Mouse (Mus musculus) thymus, adult 2 months (tissue): ENCODE results near the gene Itgb1bp1. TPM values are rescaled to one million over a fixed set of nuclear protein-coding genes. Genes with fewer than 3 reads are reported as not detected.
A peak's percentile ranks its signal among the peaks of the same experiment; 100 is the strongest.

Source experiments
- DNase-seq: peaks from one replicate; pipeline ENCODE4 v3.0.0; 2021
- H3K27ac ChIP-seq: fragments of 200-500 bp; 2 replicates; pipeline ENCODE4 v1.5.1; 2012; ENCODE audit warnings: low read length, control low read depth; ENCODE audit not compliant: control insufficient read depth, insufficient read depth
- H3K27me3 ChIP-seq: fragments of 200-500 bp; 2 replicates; pipeline ENCODE4 v1.6.1; 2012; ENCODE audit warnings: mild to moderate bottlenecking, low read length, moderate library complexity, mixed read lengths; ENCODE audit not compliant: control insufficient read depth, insufficient read depth
- H3K36me3 ChIP-seq: fragments of 200-500 bp; 2 replicates; pipeline ENCODE4 v1.6.1; 2012; ENCODE audit warnings: mild to moderate bottlenecking, low read length, moderate library complexity; ENCODE audit not compliant: control insufficient read depth, insufficient read depth
- H3K4me1 ChIP-seq: fragments of 200-500 bp; replicated peaks from 2 replicates; pipeline ENCODE4 v1.6.1; 2012; ENCODE audit warnings: low read length; ENCODE audit not compliant: control insufficient read depth, insufficient read depth
- H3K4me3 ChIP-seq: fragments of 200-500 bp; 2 replicates; pipeline ENCODE4 v1.5.1; 2012; ENCODE audit warnings: mild to moderate bottlenecking, low read length, control low read depth, moderate library complexity; ENCODE audit not compliant: control insufficient read depth, insufficient read depth
- CTCF ChIP-seq: fragments of 200-500 bp; IDR thresholded peaks from 2 replicates; pipeline ENCODE4 v1.5.1; 2012; ENCODE audit warnings: mild to moderate bottlenecking, control low read depth, low read length, moderate library complexity, borderline replicate concordance; ENCODE audit not compliant: control insufficient read depth, poor library complexity, insufficient read depth; ENCODE audit errors: extremely low read depth
- POLR2A ChIP-seq: fragments of 200-500 bp; IDR thresholded peaks from 2 replicates; pipeline ENCODE4 v1.6.1; 2012; ENCODE audit warnings: mild to moderate bottlenecking, low read length, control low read depth, moderate library complexity; ENCODE audit not compliant: control insufficient read depth, poor library complexity, insufficient read depth; ENCODE audit errors: extremely low read depth
- WGBS: fragments of 180-500 bp; shearing (Covaris S2); methylation state at CpG from one replicate; pipeline ENCODE4 v1.1.7; 2018; 5-methylcytosine and 5-hydroxymethylcytosine counted together
- polyA plus RNA-seq: library from polyadenylated mRNA; depleted of rRNA; stranded (reverse); fragments of >200 nt; gene quantifications from 2 replicates; pipeline ENCODE4 v1.2.3, GENCODE M21; 2012

The Itgb1bp1 gene
- polyA plus RNA-seq, 1 experiment, result 16.2 TPM

DNA sequence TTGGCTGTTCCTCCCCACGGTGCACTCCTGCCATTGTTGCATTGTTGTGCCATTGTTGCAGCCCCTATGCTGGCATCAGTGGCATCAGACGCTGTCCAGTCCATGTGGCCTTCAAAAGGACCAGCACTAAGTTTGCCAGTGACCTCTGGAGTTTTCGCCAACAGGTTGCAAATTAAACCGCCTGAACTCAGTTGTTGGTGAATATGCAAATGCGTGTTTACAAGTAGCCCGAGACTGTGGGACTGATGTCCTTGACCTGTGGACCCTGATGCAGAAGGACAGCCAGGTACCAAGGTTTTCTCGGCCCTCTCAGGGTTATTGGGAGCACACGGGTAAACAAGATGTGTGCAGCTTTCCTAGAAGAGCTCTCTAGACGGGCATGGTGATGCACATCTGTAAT lies 35.1 kb upstream of the Itgb1bp1 start:
- DNase-seq, result no peak
- TF ChIP-seq CTCF, result no peak
- TF ChIP-seq POLR2A, result no peak
- H3K4me3 ChIP-seq, result no peak overlapping the region
- peaks cover 28% of the 10 kb centered on the region for H3K36me3 ChIP-seq
- 95% methylated on average over 9 of the region's 9 CpGs for WGBS
- H3K27me3 ChIP-seq, result no peaks in the 10 kb centered on the region
- peaks cover 2% of the 10 kb centered on the region; the same call in 1 of the 2 replicates for H3K4me1 ChIP-seq
- no peak overlapping the region for H3K27ac ChIP-seq

DNA sequence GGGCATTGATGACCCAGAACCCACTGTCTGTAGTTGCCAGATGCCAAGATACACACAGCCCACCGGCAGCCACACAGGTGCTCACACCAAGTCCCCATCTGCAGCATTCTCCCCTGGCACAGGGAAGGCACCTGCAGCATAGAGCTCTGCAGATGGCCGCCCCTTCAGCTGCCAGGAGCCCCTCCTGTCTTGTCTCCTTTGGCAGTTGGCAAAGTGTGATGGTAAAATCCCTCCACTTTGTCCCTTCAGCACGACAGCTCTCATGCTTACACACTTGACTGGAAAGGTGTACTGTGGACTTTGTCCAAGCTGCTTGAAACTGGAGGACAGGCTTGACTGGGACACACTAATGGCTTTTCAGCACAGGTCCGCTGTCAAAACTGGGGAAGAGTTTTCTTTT lies 34.2 kb upstream of the Itgb1bp1 start:
- TF ChIP-seq POLR2A (no peak), CTCF (no peak)
- Histone ChIP-seq H3K4me1 (peaks cover 4% of the 10 kb centered on the region; the same call in 1 of the 2 replicates), H3K4me3 (no peak overlapping the region), H3K27ac (no peak overlapping the region), H3K27me3 (no peaks in the 10 kb centered on the region), H3K36me3 (peaks cover 21% of the 10 kb centered on the region)
- WGBS, result 94% methylated on average over 4 of the region's 4 CpGs
- DNase-seq, result no peak

GRCm38 (mm10) chr12:21318143-21318895 lies 32.2 kb upstream of the Itgb1bp1 start:
- WGBS, result 80% methylated on average over 12 of the region's 12 CpGs
- Histone ChIP-seq H3K36me3 (peaks cover 14% of the 10 kb centered on the region), H3K27ac (no peak overlapping the region), H3K4me3 (no peak overlapping the region), H3K4me1 (peaks cover 4% of the 10 kb centered on the region; the same call in 1 of the 2 replicates), H3K27me3 (no peaks in the 10 kb centered on the region)
- peak; percentile 83 for DNase-seq
- TF ChIP-seq POLR2A (no peak), CTCF (no peak)

DNA sequence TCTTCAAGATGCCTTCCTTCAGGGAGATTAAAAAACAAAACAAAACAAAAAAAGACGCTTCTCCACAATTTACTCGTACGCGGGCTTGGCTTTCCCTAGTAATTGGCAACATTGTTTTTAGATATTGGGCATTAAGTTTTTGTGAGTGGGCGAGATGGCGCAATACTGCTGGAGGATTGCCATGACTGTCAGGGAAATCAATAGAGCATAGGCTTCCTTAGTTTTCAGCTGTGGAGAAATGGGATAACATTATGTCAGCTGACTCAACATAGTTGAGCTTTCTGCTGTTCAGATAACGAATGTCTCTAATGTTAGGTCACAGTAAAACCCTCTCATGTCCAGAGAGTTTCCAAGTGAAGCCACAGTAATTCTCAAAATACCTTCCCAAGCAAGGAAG lies 30.8 kb upstream of the Itgb1bp1 start:
- Histone ChIP-seq H3K36me3 (peaks cover 9% of the 10 kb centered on the region; the same call in 1 of the 2 replicates), H3K4me1 (peaks cover 4% of the 10 kb centered on the region; the same call in 1 of the 2 replicates), H3K27ac (no peak overlapping the region), H3K27me3 (no peaks in the 10 kb centered on the region), H3K4me3 (no peak overlapping the region)
- 65% methylated on average over 7 of the region's 7 CpGs for WGBS
- no peak for DNase-seq
- TF ChIP-seq POLR2A, result no peak
- no peak for TF ChIP-seq CTCF

GRCm38 (mm10) chr12:21315923-21316868 lies 30.1 kb upstream of the Itgb1bp1 start, which contains the start of gene Iah1:
Gene Iah1, plus strand, starts transcription at chr12:21316389.
- Histone ChIP-seq H3K27me3 (no peaks in the 10 kb centered on the region), H3K27ac (peak within 1 kb of the TSS; percentile 41), H3K4me1 (peaks cover 4% of the 10 kb centered on the region; the same call in 1 of the 2 replicates), H3K36me3 (peaks cover 10% of the 10 kb centered on the region), H3K4me3 (peak within 1 kb of the TSS; percentile 67)
- peak; percentile 91 for DNase-seq
- WGBS, result 2% methylated on average over 59 of the region's 59 CpGs
- no peak for TF ChIP-seq CTCF
- TF ChIP-seq POLR2A, result peak; percentile 79

- Histone ChIP-seq H3K4me1 (peaks cover 2% of the 10 kb centered on the region; the same call in 1 of the 2 replicates), H3K36me3 (peaks cover 45% of the 10 kb centered on the region), H3K27ac (no peak overlapping the region), H3K27me3 (no peaks in the 10 kb centered on the region), H3K4me3 (no peak overlapping the region)
- TF ChIP-seq POLR2A (no peak), CTCF (no peak)
- WGBS, result 95% methylated on average over 5 of the region's 5 CpGs
- DNase-seq, result no peak
Observed at GRCm38 (mm10) chr12:21312201-21312600, 26.1 kb upstream of the Itgb1bp1 start.
